Mouse (Mus musculus) hematopoietic stem cell, adult 5-6 weeks (primary cell): ENCODE results near the gene Ms4a10. TPM values are rescaled to one million over a fixed set of nuclear protein-coding genes. Genes with fewer than 3 reads are reported as not detected.

Experiments used
- ATAC-seq, 2 experiments: fragments of 125-278 bp in 1 of 2; replicated peaks in 1 of 2; 2 replicates each; pipeline ENCODE4 v1.8.0; 2016 to 2017; ENCODE audit warnings: inconsistent platforms in 2 of 2, mild to moderate bottlenecking in 2 of 2, moderate number of reproducible peaks in 2 of 2, low read depth in 1 of 2, moderate TSS enrichment in 1 of 2; ENCODE audit not compliant: low FRiP score in 2 of 2, poor library complexity in 2 of 2, severe bottlenecking in 2 of 2, insufficient read depth in 1 of 2, low TSS enrichment in 1 of 2
- total RNA-seq: library from RNA; stranded (forward); fragments of 172-1452, 232-1000 nt; gene quantifications from 2 replicates; pipeline ENCODE4 v1.2.3, GENCODE M21; 2017

The Ms4a10 gene
- total RNA-seq, 1 experiment from 2014 or later, result not detected

GRCm38 (mm10) chr19:10972660-10973059, 1.8 kb downstream of the Ms4a10 start:
- ATAC-seq, result no peak

GRCm38 (mm10) chr19:10970457-10970856, 4.0 kb downstream of the Ms4a10 start:
- no peak for ATAC-seq

GRCm38 (mm10) chr19:10968578-10968977, 5.9 kb downstream of the Ms4a10 start:
- no peak for ATAC-seq

GRCm38 (mm10) chr19:10965721-10966120, 8.7 kb downstream of the Ms4a10 start:
- no peak for ATAC-seq

GRCm38 (mm10) chr19:10959978-10960346, 14.5 kb downstream of the Ms4a10 start:
- ATAC-seq, result no peak

GRCm38 (mm10) chr19:10959085-10959977, 15.1 kb downstream of the Ms4a10 start:
- ATAC-seq, result peak; percentile 78 to 90

- no peak for ATAC-seq
These were observed 22.2 kb downstream of the Ms4a10 start for GRCm38 (mm10) chr19:10952021-10952939.

- no peak for ATAC-seq
These were observed 24.9 kb downstream of the Ms4a10 start for GRCm38 (mm10) chr19:10949558-10949957.

- ATAC-seq, result peak; percentile 92 to 96
These were observed 25.4 kb downstream of the Ms4a10 start, which contains the start of gene Ccdc86 for GRCm38 (mm10) chr19:10949112-10949511. TSS of gene Ccdc86 (minus strand) at chr19:10949266.

GRCm38 (mm10) chr19:10948416-10948815, 26.1 kb downstream of the Ms4a10 start:
- ATAC-seq, result no peak

GRCm38 (mm10) chr19:10947219-10947618, 27.3 kb downstream of the Ms4a10 start:
- ATAC-seq, result peak in 1 of 2 experiments; percentile 20; a peak in 1 of 4 replicates

GRCm38 (mm10) chr19:10946506-10946905, 28.0 kb downstream of the Ms4a10 start:
- ATAC-seq, result no peak

- peak in 1 of 2 experiments; percentile 17; a peak in 1 of 4 replicates for ATAC-seq
These were observed 30.5 kb downstream of the Ms4a10 start for GRCm38 (mm10) chr19:10943955-10944354.

GRCm38 (mm10) chr19:10940801-10941457, 33.5 kb downstream of the Ms4a10 start:
- ATAC-seq, result 0 out of 4 replicates have a peak, but pooled peaks of 1 of the 2 experiments have one; percentile 1

GRCm38 (mm10) chr19:10940097-10940800, 34.2 kb downstream of the Ms4a10 start:
- ATAC-seq, result peak; percentile 82 to 85

GRCm38 (mm10) chr19:10938771-10939170, 35.7 kb downstream of the Ms4a10 start:
- ATAC-seq, result no peak

- no peak for ATAC-seq
These were observed 37.3 kb downstream of the Ms4a10 start, which contains the start of gene Ptgdr2 for GRCm38 (mm10) chr19:10937110-10937563. TSS of gene Ptgdr2 (plus strand) at chr19:10937160.
